ENCODE assay signal across 17 mouse cellular contexts in genomic region chr1:177467150-177467549, GRCm38 (mm10). TPM values are rescaled to one million over a fixed set of nuclear protein-coding genes. Genes with fewer than 3 reads are reported as not detected.
DNase-seq lines count a peak whose midpoint lies in the region; ATAC-seq and TF ChIP-seq lines count a peak whose summit lies in the region.
"Had no signal": no experiment of that assay in that cellular context is flagged by ENCODE, and none has a peak within 500 bp of the region (broad histone marks: within the 10 kb centered on the region; RNA-seq: fewer than 3 reads in every experiment).

No protein-coding gene starts in this region.

- peak; percentile 86 for TF ChIP-seq EP300 in CH12.LX (IDR thresholded peaks at IDR 0.05; ENCODE audit: low read length)

- no peaks in the 10 kb centered on the region for H3K27me3 ChIP-seq in hindbrain, embryonic 10.5 days (ENCODE audit: insufficient read depth, poor library complexity, severe bottlenecking)
- no peaks in the 10 kb centered on the region for H3K27me3 ChIP-seq in hindbrain, embryonic 11.5 days (ENCODE audit: control insufficient read depth, insufficient read depth, low read length)
- H3K27me3 ChIP-seq in CH12.LX (replicated peaks): no peaks in the 10 kb centered on the region
- no peaks in the 10 kb centered on the region for H3K27me3 ChIP-seq in splenic B cell, adult 2 months (ENCODE audit: control insufficient read depth, insufficient read depth, low read length, poor library complexity, severe bottlenecking)
- no peaks in the 10 kb centered on the region for H3K27me3 ChIP-seq in forebrain, embryonic 15.5 days
- H3K27me3 ChIP-seq: embryonic facial prominence, embryonic 15.5 days; heart, embryonic 13.5 days; midbrain, embryonic 15.5 days; stomach, embryonic 15.5 days had no signal

- peak overlapping the region; percentile 42; the same call in 1 of the 2 replicates for H3K27ac ChIP-seq in hindbrain, embryonic 10.5 days
- no peak overlapping the region for H3K27ac ChIP-seq in hindbrain, embryonic 11.5 days (ENCODE audit: low read depth, low read length)
- no peak overlapping the region for H3K27ac ChIP-seq in CH12.LX (ENCODE audit: insufficient read depth, low read depth)
- H3K27ac ChIP-seq in forebrain, embryonic 15.5 days (replicated peaks): no peak overlapping the region
- H3K27ac ChIP-seq: embryonic facial prominence, embryonic 15.5 days; heart, embryonic 13.5 days; hindbrain, embryonic 14.5 days; midbrain, embryonic 15.5 days; stomach, embryonic 15.5 days had no signal

- no peak overlapping the region for H3K4me3 ChIP-seq in hindbrain, embryonic 10.5 days
- no peak overlapping the region for H3K4me3 ChIP-seq in hindbrain, embryonic 11.5 days (ENCODE audit: low read depth, low read length)
- no peak overlapping the region for H3K4me3 ChIP-seq in CH12.LX (replicated peaks in 1 of 3; ENCODE audit: low read depth in 2 of 3, low read length in 2 of 3, poor library complexity in 1 of 3)
- no peak overlapping the region for H3K4me3 ChIP-seq in forebrain, embryonic 15.5 days
- H3K4me3 ChIP-seq: embryonic facial prominence, embryonic 15.5 days; heart, embryonic 13.5 days; midbrain, embryonic 15.5 days; stomach, embryonic 15.5 days had no signal

- 72% methylated on average over 8 of the region's 8 CpGs for WGBS in hindbrain, embryonic 10.5 days
- WGBS in hindbrain, embryonic 11.5 days: 70% methylated on average over 8 of the region's 8 CpGs
- WGBS in forebrain, embryonic 15.5 days: 79% methylated on average over 8 of the region's 8 CpGs

- in situ Hi-C loops in CH12.LX (cut with MboI; ENCODE audit: low pct_ligation_motif_present, low pct_unique_long_range_greater_than_20kb, low sequenced_read_pairs): no loop called here

- H3K79me2 ChIP-seq in CH12.LX (replicated peaks; ENCODE audit: control insufficient read depth, extremely low read depth, insufficient read depth, poor library complexity, severe bottlenecking): no peaks in the 10 kb centered on the region

- TF ChIP-seq CTCF in CH12.LX (conservative IDR thresholded peaks at IDR 0.05 in 1 of 2, IDR thresholded peaks at IDR 0.05 in 1 of 2; ENCODE audit: low read depth in 2 of 2, low read length in 2 of 2): no peak

- ATAC-seq in hindbrain, embryonic 11.5 days (ENCODE audit: low FRiP score): no peak
- ATAC-seq in megakaryocyte progenitor cell, adult 5-6 weeks (replicated peaks; ENCODE audit: poor library complexity): peak; percentile 83
- ATAC-seq in forebrain, embryonic 15.5 days (replicated peaks): no peak
- ATAC-seq: forebrain, embryonic 14.5 days; midbrain, embryonic 15.5 days had no signal

- no peaks in the 10 kb centered on the region for H3K9me3 ChIP-seq in hindbrain, embryonic 10.5 days
- H3K9me3 ChIP-seq in hindbrain, embryonic 11.5 days (ENCODE audit: control insufficient read depth, low read length): no peaks in the 10 kb centered on the region
- H3K9me3 ChIP-seq in CH12.LX (replicated peaks; ENCODE audit: low read length): peaks cover 19% of the 10 kb centered on the region
- no peaks in the 10 kb centered on the region for H3K9me3 ChIP-seq in forebrain, embryonic 15.5 days
- H3K9me3 ChIP-seq: embryonic facial prominence, embryonic 15.5 days; midbrain, embryonic 15.5 days; stomach, embryonic 15.5 days had no signal

- no peak overlapping the region for H3K4me2 ChIP-seq in hindbrain, embryonic 11.5 days (replicated peaks; ENCODE audit: low read depth, low read length)
- H3K4me2 ChIP-seq in CH12.LX (ENCODE audit: insufficient read depth, low read depth, poor library complexity, severe bottlenecking): peak overlapping the region; percentile 44
- H3K4me2 ChIP-seq in forebrain, embryonic 15.5 days (replicated peaks): no peak overlapping the region
- H3K4me2 ChIP-seq: embryonic facial prominence, embryonic 15.5 days; heart, embryonic 13.5 days; hindbrain, embryonic 14.5 days; lung, embryonic 14.5 days; midbrain, embryonic 15.5 days; stomach, embryonic 15.5 days had no signal

- no peak for TF ChIP-seq POLR2A in CH12.LX (IDR thresholded peaks at IDR 0.05; ENCODE audit: low read depth, low read length)

- no peaks in the 10 kb centered on the region for H3K36me3 ChIP-seq in hindbrain, embryonic 10.5 days
- H3K36me3 ChIP-seq in hindbrain, embryonic 11.5 days (ENCODE audit: control insufficient read depth, insufficient read depth, low read length): no peaks in the 10 kb centered on the region
- H3K36me3 ChIP-seq in CH12.LX (replicated peaks in 1 of 2; ENCODE audit: control insufficient read depth in 1 of 2, insufficient read depth in 1 of 2, low read length in 1 of 2): no peaks in the 10 kb centered on the region
- H3K36me3 ChIP-seq in splenic B cell, adult 2 months (ENCODE audit: control insufficient read depth, insufficient read depth, low read length, poor library complexity, severe bottlenecking): no peaks in the 10 kb centered on the region
- H3K36me3 ChIP-seq in forebrain, embryonic 15.5 days: no peaks in the 10 kb centered on the region
- H3K36me3 ChIP-seq: embryonic facial prominence, embryonic 15.5 days; heart, embryonic 13.5 days; midbrain, embryonic 15.5 days; stomach, embryonic 15.5 days had no signal

- DNase-seq in hindbrain, embryonic 10.5 days (ENCODE audit: low spot score): no peak
- no peak for DNase-seq in hindbrain, embryonic 11.5 days (ENCODE audit: low spot score)
- peak; percentile 95 for DNase-seq in CH12.LX (ENCODE audit: extremely low read depth)
- DNase-seq in splenic B cell, adult 2 months (ENCODE audit: low read depth, low spot score): peak; percentile 94
- no peak for DNase-seq in right cerebral cortex, postnatal 25 days
- DNase-seq in adrenal gland, adult 18-20 months (ENCODE audit: low spot score in 2 of 2): no peak
- DNase-seq: gastrocnemius, postnatal 25 days; kidney, adult 8-10 months; lung, embryonic 14.5 days had no signal

- H3K9ac ChIP-seq in hindbrain, embryonic 11.5 days (ENCODE audit: low read depth, low read length): no peak overlapping the region
- no peak overlapping the region for H3K9ac ChIP-seq in CH12.LX (ENCODE audit: insufficient read depth, low read depth)
- H3K9ac ChIP-seq in forebrain, embryonic 15.5 days (replicated peaks): no peak overlapping the region
- H3K9ac ChIP-seq: embryonic facial prominence, embryonic 15.5 days; heart, embryonic 13.5 days; hindbrain, embryonic 14.5 days; lung, embryonic 14.5 days; midbrain, embryonic 15.5 days; stomach, embryonic 15.5 days had no signal

- H3K4me1 ChIP-seq in hindbrain, embryonic 10.5 days (replicated peaks): peaks cover 4% of the 10 kb centered on the region
- H3K4me1 ChIP-seq in hindbrain, embryonic 11.5 days (replicated peaks; ENCODE audit: control insufficient read depth, insufficient read depth, low read length): no peaks in the 10 kb centered on the region
- peaks cover 29 to 71% of the 10 kb centered on the region in 2 experiments for H3K4me1 ChIP-seq in CH12.LX (ENCODE audit: control insufficient read depth in 1 of 2, insufficient read depth in 2 of 2)
- H3K4me1 ChIP-seq in forebrain, embryonic 15.5 days: peaks cover 16% of the 10 kb centered on the region; the same call in 1 of the 2 replicates
- H3K4me1 ChIP-seq: embryonic facial prominence, embryonic 15.5 days; heart, embryonic 13.5 days; midbrain, embryonic 15.5 days; stomach, embryonic 15.5 days had no signal

- dilution Hi-C loops in CH12.LX (cut with MboI; ENCODE audit: extremely low pct_ligation_motif_present, extremely low pct_unique_long_range_greater_than_20kb, low sequenced_read_pairs): no loop called here

- TF ChIP-seq RAD21 in CH12.LX (IDR thresholded peaks at IDR 0.05; ENCODE audit: low read depth, low read length): no peak; the same call in 1 of the 2 replicates

TF ChIP-seq in CH12.LX, 34 proteins besides CTCF, POLR2A, EP300 and RAD21 (continues in another document):
- TF ChIP-seq TCF12 (IDR thresholded peaks at IDR 0.05; ENCODE audit: low read depth, low read length) (peak; percentile 93), SMC3 (IDR thresholded peaks at IDR 0.05; ENCODE audit: low read depth, low read length) (no peak; the same call in 1 of the 2 replicates), ZMIZ1 (IDR thresholded peaks at IDR 0.05; ENCODE audit: low read depth, low read length) (no peak), ZKSCAN1 (IDR thresholded peaks at IDR 0.05; ENCODE audit: borderline replicate concordance, low read depth, low read length) (no peak), UBTF (IDR thresholded peaks at IDR 0.05; ENCODE audit: low read depth, low read length) (no peak), GABPA (IDR thresholded peaks at IDR 0.05; ENCODE audit: insufficient replicate concordance, low read depth, low read length) (no peak), ZNF384 (IDR thresholded peaks at IDR 0.05; ENCODE audit: low read depth, low read length) (no peak), PAX5 (IDR thresholded peaks at IDR 0.05; ENCODE audit: low read length) (no peak), BHLHE40 (IDR thresholded peaks at IDR 0.05; ENCODE audit: low read depth, low read length) (peak; percentile 80), POLR2AphosphoS2 (IDR thresholded peaks at IDR 0.05; ENCODE audit: low read depth, low read length) (no peak), ETS1 (conservative IDR thresholded peaks at IDR 0.05; ENCODE audit: low read depth, low read length) (peak; percentile 85), SIN3A (IDR thresholded peaks at IDR 0.05; ENCODE audit: low read length) (peak; percentile 61), IRF4 (IDR thresholded peaks at IDR 0.05; ENCODE audit: low read depth, low read length) (no peak), JUND (conservative IDR thresholded peaks at IDR 0.05; ENCODE audit: low read depth, low read length) (no peak), ZC3H11A (IDR thresholded peaks at IDR 0.05; ENCODE audit: low read depth, low read length) (no peak), KAT2A (IDR thresholded peaks at IDR 0.05; ENCODE audit: insufficient replicate concordance, low read length) (0 out of 2 replicates have a peak, but pooled peaks have one; percentile 41), NRF1 (IDR thresholded peaks at IDR 0.05; ENCODE audit: low read depth, low read length) (no peak), MAZ (IDR thresholded peaks at IDR 0.05; ENCODE audit: low read depth, low read length) (no peak), MAX (IDR thresholded peaks at IDR 0.05; ENCODE audit: low read length) (peak; percentile 47; the same call in 1 of the 2 replicates), TBP (conservative IDR thresholded peaks at IDR 0.05; ENCODE audit: low read depth, low read length) (no peak)

RNA-seq across cellular contexts. Expression of gene Zbtb18, which starts 25.0 kb away (rescaled TPM):
- polyA plus RNA-seq in hindbrain, embryonic 10.5 days (2016; fragmentation: Nextera tagmentation; extraction: Ambion mirVana): 7.8 and 8.4 TPM in 2 replicates
- polyA plus RNA-seq in hindbrain, embryonic 11.5 days (2014; fragmentation: Nextera tagmentation; extraction: Ambion mirVana): 9.4 and 20.0 TPM in 2 replicates
- 3.9 and 8.4 TPM in 2 replicates for total RNA-seq in CH12.LX (2012; rRNA removed)
- total RNA-seq in CH12.LX (2014; rRNA removed): 10.0 and 10.5 TPM in 2 replicates
- 13.5 and 16.9 TPM in 2 replicates for polyA plus RNA-seq in CH12.LX (2012; ENCODE audit: insufficient read length, low read depth)
- total RNA-seq in megakaryocyte progenitor cell, adult 5-6 weeks (2015): 52.6 and 55.8 TPM in 2 replicates
- total RNA-seq in megakaryocyte progenitor cell, adult 5-6 weeks (2017): 56.3 and 59.1 TPM in 2 replicates
- polyA plus RNA-seq in forebrain, embryonic 15.5 days (2015; fragmentation: Nextera tagmentation; extraction: Ambion mirVana): 136 and 150 TPM in 2 replicates
- 10 to 100 TPM; 22.9 to 24.2 TPM for total RNA-seq in adrenal gland, adult 18-20 months (2021)

Comparison
In these comparisons a context has a peak if more than half of its experiments do, and no peak if none do; other contexts are left out.
1. DNase-seq: peak in CH12.LX (single experiment) and splenic B cell, adult 2 months (single experiment); none in hindbrain, embryonic 10.5 days (single experiment), hindbrain, embryonic 11.5 days (single experiment), right cerebral cortex, postnatal 25 days (single experiment) and adrenal gland, adult 18-20 months (0 of 2).